Mouse (Mus musculus) heart, embryonic 12.5 days (tissue): Measurements from ENCODE around the gene Lat2. TPM values are rescaled to one million over a fixed set of nuclear protein-coding genes. Genes with fewer than 3 reads are reported as not detected.

Source experiments
- ATAC-seq: fragments of 200-750 bp; cut with Nextera tagmentation; 2 replicates; pipeline ENCODE4 v1.8.0; 2017; ENCODE audit warnings: moderate TSS enrichment, moderate library complexity; ENCODE audit not compliant: insufficient number of reproducible peaks, low FRiP score
- H3K27ac ChIP-seq: fragments of 300-500 bp; sonication (generic); 2 replicates; pipeline ENCODE4 v1.5.1; 2016; ENCODE audit warnings: mild to moderate bottlenecking, moderate library complexity; ENCODE audit not compliant: poor library complexity, severe bottlenecking
- H3K27me3 ChIP-seq: fragments of 300-500 bp; sonication (generic); replicated peaks from 2 replicates; pipeline ENCODE4 v1.6.1; 2016; ENCODE audit warnings: mild to moderate bottlenecking, moderate library complexity
- H3K36me3 ChIP-seq: fragments of 300-500 bp; sonication (generic); 2 replicates; pipeline ENCODE4 v1.6.1; 2016; ENCODE audit warnings: mild to moderate bottlenecking, moderate library complexity
- H3K4me1 ChIP-seq: fragments of 300-500 bp; sonication (generic); replicated peaks from 2 replicates; pipeline ENCODE4 v1.6.1; 2016; ENCODE audit warnings: mild to moderate bottlenecking
- H3K4me2 ChIP-seq: fragments of 300-500 bp; sonication (generic); 2 replicates; pipeline ENCODE4 v1.6.1; 2016; ENCODE audit warnings: mild to moderate bottlenecking, moderate library complexity
- H3K4me3 ChIP-seq: fragments of 300-500 bp; sonication (generic); 2 replicates; pipeline ENCODE4 v1.5.1; 2016; ENCODE audit warnings: mild to moderate bottlenecking
- H3K9ac ChIP-seq: fragments of 300-500 bp; sonication (generic); 2 replicates; pipeline ENCODE4 v1.6.1; 2016; ENCODE audit warnings: mild to moderate bottlenecking, moderate library complexity
- H3K9me3 ChIP-seq: fragments of 300-500 bp; sonication (generic); replicated peaks from 2 replicates; pipeline ENCODE4 v1.6.1; 2016; ENCODE audit warnings: mild to moderate bottlenecking, moderate library complexity
- WGBS: fragments of 180-500 bp; shearing (Covaris S2); methylation state at CpG from one replicate; pipeline ENCODE4 v1.1.7; 2016; 5-methylcytosine and 5-hydroxymethylcytosine counted together
- polyA plus RNA-seq: library from polyadenylated mRNA; unstranded; fragments of >200 nt; fragmentation: Nextera tagmentation; extraction: Ambion mirVana; gene quantifications from 2 replicates; pipeline ENCODE4 v1.2.1, GENCODE M21; 2016

Gene Lat2
- polyA plus RNA-seq, 1 experiment from 2014 or later, result 2.8 TPM

DNA sequence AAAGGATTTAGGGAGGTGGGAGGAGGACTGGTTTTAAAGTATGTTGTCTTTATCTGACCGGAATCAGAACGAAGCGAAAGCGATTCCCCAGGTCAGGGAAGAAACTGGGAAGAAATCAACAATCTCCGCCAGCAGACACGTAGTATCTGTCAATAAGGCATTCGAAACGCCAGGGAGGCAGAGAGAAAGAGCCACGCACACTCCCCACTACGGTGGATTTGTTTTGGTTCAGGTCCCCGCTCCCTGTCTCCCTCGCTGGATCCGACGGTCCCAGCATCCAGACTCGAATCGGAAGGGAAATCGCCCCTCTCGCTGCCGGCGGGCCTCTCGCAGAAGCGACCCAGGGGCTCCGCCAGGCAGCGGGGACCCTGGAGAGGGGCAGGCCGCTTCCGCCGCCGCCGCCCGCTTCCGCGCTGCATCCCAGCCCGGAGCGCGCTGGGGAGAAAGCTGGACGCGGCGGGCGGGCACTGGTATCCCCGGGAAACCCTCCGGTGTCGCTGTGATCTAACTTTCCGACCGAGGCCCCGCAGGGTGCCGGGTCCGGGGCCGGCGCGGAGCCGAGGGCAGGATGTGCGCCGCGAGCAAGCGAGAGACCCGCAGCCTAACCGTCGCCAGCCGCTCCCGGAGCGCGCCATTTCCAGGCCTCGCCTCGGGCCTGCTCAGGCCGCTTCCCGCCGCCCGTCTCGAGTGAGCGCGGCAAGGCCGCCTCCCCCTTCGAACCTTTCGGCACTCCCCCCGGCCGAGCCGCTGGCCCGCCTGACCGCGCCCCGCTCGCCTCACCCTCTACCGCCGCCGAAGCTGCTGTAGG, 23.8 kb upstream of the Lat2 start:
- Histone ChIP-seq H3K9me3 (no peaks in the 10 kb centered on the region), H3K4me2 (peak overlapping the region; percentile 89), H3K36me3 (peaks cover 24% of the 10 kb centered on the region), H3K27me3 (no peaks in the 10 kb centered on the region), H3K4me3 (peak overlapping the region; percentile 93), H3K9ac (peak overlapping the region; percentile 96), H3K4me1 (peaks cover 10% of the 10 kb centered on the region), H3K27ac (peak overlapping the region; percentile 95)
- peak; percentile 76 for ATAC-seq
- under 1% methylated on average over 85 of the region's 85 CpGs for WGBS

GRCm38 (mm10) chr5:134637820-134638367, 23.1 kb upstream of the Lat2 start:
- peaks cover 10% of the 10 kb centered on the region for H3K4me1 ChIP-seq
- peaks cover 27% of the 10 kb centered on the region for H3K36me3 ChIP-seq
- peak overlapping the region; percentile 93 for H3K4me3 ChIP-seq
- H3K4me2 ChIP-seq, result peak overlapping the region; percentile 89
- peak overlapping the region; percentile 95; the same call in 1 of the 2 replicates for H3K27ac ChIP-seq
- WGBS, result 29% methylated on average over 5 of the region's 5 CpGs
- no peak for ATAC-seq
- H3K9me3 ChIP-seq, result no peaks in the 10 kb centered on the region
- peak overlapping the region; percentile 96 for H3K9ac ChIP-seq
- H3K27me3 ChIP-seq, result no peaks in the 10 kb centered on the region

DNA sequence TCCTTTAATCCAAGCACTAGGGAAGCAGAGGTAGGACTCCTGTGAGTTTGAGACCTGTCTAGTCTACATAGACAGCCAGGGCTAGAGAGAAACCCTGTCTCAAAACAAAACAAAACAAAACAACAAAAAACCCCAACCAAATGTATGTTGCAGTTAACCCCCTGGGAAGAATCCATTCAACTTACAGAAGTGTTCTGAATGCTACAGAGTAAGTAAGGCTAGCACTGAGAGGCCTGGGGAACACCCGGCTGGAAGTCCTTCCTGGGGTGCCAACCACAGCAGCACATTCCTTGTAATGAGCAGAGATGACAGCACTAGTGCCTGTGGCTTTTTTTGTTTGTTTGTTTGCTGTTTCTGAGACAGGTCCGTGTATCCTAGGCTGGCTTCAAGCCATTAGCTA, 18.0 kb upstream of the Lat2 start:
- ATAC-seq, result no peak
- Histone ChIP-seq H3K4me2 (no peak overlapping the region), H3K36me3 (peaks cover 50% of the 10 kb centered on the region), H3K4me1 (peaks cover 25% of the 10 kb centered on the region), H3K9ac (no peak overlapping the region), H3K27ac (no peak overlapping the region), H3K4me3 (no peak overlapping the region), H3K9me3 (no peaks in the 10 kb centered on the region), H3K27me3 (no peaks in the 10 kb centered on the region)
- WGBS, result 59% methylated on average over 2 of the region's 2 CpGs

- Histone ChIP-seq H3K4me1 (peaks cover 20% of the 10 kb centered on the region), H3K4me2 (no peak overlapping the region), H3K27me3 (no peaks in the 10 kb centered on the region), H3K27ac (no peak overlapping the region), H3K9ac (no peak overlapping the region), H3K36me3 (peaks cover 62% of the 10 kb centered on the region), H3K4me3 (no peak overlapping the region), H3K9me3 (no peaks in the 10 kb centered on the region)
- no peak for ATAC-seq
Measured at GRCm38 (mm10) chr5:134630835-134631234, 16.0 kb upstream of the Lat2 start.

- no peak for ATAC-seq
- H3K27me3 ChIP-seq, result no peaks in the 10 kb centered on the region
- H3K9ac ChIP-seq, result no peak overlapping the region
- 30% methylated on average over 4 of the region's 4 CpGs for WGBS
- H3K9me3 ChIP-seq, result no peaks in the 10 kb centered on the region
- no peak overlapping the region for H3K4me3 ChIP-seq
- H3K36me3 ChIP-seq, result peaks cover 64% of the 10 kb centered on the region
- no peak overlapping the region for H3K4me2 ChIP-seq
- peaks cover 20% of the 10 kb centered on the region for H3K4me1 ChIP-seq
- no peak overlapping the region for H3K27ac ChIP-seq
Measured at GRCm38 (mm10) chr5:134629508-134629907, 14.7 kb upstream of the Lat2 start.

GRCm38 (mm10) chr5:134622069-134622468, 7.2 kb upstream of the Lat2 start:
- Histone ChIP-seq H3K4me2 (no peak overlapping the region), H3K9me3 (no peaks in the 10 kb centered on the region), H3K36me3 (peaks cover 99% of the 10 kb centered on the region), H3K4me3 (no peak overlapping the region), H3K27ac (no peak overlapping the region), H3K27me3 (no peaks in the 10 kb centered on the region), H3K4me1 (peaks cover 11% of the 10 kb centered on the region), H3K9ac (no peak overlapping the region)
- whole genome bisulfite sequencing, result 86% methylated on average over 2 of the region's 2 CpGs
- no peak for ATAC-seq

DNA sequence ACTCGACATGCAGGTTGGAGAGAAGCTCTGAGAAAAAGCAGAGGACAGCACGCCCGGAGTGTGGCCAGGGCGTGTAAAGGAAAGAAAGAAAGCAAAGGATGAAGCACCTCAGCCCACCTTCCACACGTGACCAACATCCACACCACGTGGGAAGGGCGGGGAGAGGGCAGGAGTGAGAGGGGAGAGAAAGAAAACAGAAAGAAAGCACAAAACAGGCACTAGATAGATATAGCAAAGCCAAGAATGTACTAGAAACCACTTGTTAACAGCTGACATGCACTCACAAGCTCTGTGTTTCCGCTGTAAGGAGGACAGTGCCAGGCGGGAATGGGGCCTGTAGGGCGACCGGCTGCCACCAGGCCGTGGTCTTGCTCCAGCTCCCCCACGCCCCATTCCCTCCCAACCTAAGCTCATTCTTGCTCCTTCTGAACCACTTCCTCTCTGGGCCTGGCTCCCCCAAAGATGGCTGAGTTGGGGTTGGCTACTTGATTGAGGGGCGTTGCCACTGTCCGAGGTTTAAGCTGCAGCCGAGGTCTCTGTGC, 6.3 kb upstream of the Lat2 start:
- Histone ChIP-seq H3K4me1 (peaks cover 11% of the 10 kb centered on the region), H3K4me2 (no peak overlapping the region), H3K4me3 (no peak overlapping the region), H3K9ac (no peak overlapping the region), H3K9me3 (no peaks in the 10 kb centered on the region), H3K27me3 (no peaks in the 10 kb centered on the region), H3K36me3 (peaks cover 96% of the 10 kb centered on the region), H3K27ac (no peak overlapping the region)
- ATAC-seq, result no peak
- WGBS, result 88% methylated on average over 16 of the region's 16 CpGs

- no peaks in the 10 kb centered on the region for H3K9me3 ChIP-seq
- H3K4me3 ChIP-seq, result no peak overlapping the region
- H3K4me2 ChIP-seq, result no peak overlapping the region
- H3K36me3 ChIP-seq, result peaks cover 95% of the 10 kb centered on the region
- 0 out of 2 replicates have a peak overlapping the region, but pooled peaks have one; percentile 2 for H3K9ac ChIP-seq
- no peaks in the 10 kb centered on the region for H3K27me3 ChIP-seq
- 96% methylated on average over 9 of the region's 9 CpGs for WGBS
- no peak for ATAC-seq
- no peak overlapping the region for H3K27ac ChIP-seq
- peaks cover 11% of the 10 kb centered on the region for H3K4me1 ChIP-seq
Measured at GRCm38 (mm10) chr5:134620457-134620856, 5.6 kb upstream of the Lat2 start.

DNA sequence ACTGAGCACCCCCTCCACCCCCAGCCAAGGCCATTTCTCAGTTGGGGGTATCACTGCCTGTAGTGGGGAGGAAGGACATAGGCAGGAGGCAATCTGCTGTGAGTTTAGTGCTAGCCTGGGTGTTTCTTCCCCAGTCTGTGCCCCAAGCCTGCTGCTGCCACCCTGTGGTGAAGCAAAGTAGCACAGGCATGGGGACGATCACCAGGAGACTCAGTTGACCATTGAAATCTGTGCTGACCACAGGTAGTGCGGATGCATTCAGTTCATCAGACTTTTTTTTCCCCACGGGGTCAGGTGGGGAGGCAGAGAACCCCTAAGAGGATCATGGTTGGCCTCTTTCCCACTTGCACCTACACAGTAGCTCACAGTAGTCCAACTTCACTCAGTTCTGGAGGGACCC, 2.2 kb upstream of the Lat2 start:
- Histone ChIP-seq H3K27me3 (no peaks in the 10 kb centered on the region), H3K9ac (no peak overlapping the region), H3K4me2 (no peak overlapping the region), H3K36me3 (peaks cover 71% of the 10 kb centered on the region), H3K9me3 (no peaks in the 10 kb centered on the region), H3K27ac (no peak overlapping the region), H3K4me1 (peaks cover 11% of the 10 kb centered on the region), H3K4me3 (no peak overlapping the region)
- ATAC-seq, result no peak
- 58% methylated on average over 3 of the region's 3 CpGs for WGBS

- no peak overlapping the region for H3K27ac ChIP-seq
- H3K4me1 ChIP-seq, result peaks cover 9% of the 10 kb centered on the region
- no peak overlapping the region for H3K4me2 ChIP-seq
- ATAC-seq, result no peak
- no peaks in the 10 kb centered on the region for H3K27me3 ChIP-seq
- H3K9me3 ChIP-seq, result no peaks in the 10 kb centered on the region
- peaks cover 58% of the 10 kb centered on the region for H3K36me3 ChIP-seq
- H3K9ac ChIP-seq, result no peak overlapping the region
- no peak overlapping the region for H3K4me3 ChIP-seq
- 67% methylated on average over 4 of the region's 4 CpGs for WGBS
Measured at GRCm38 (mm10) chr5:134615780-134616179, 955 bp upstream of the Lat2 start.

DNA sequence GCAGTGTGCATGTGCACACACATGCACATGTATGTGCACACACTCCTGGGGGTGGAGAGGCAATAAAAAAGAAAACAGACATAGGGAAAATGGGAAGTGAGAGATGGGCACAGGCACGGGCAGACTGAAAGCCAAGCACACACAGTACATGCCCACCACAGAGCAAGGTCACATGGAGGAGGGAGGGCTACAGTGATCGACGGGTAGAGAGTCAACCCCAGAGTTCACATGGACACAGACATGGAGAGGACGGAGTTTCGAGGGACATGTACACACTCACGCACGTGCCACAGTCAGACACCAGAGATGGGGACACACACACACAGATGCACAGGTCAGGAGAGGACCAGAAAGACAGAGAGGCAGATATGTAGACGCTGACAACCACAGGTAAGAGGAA, 555 bp upstream of the Lat2 start:
- WGBS, result 86% methylated on average over 8 of the region's 8 CpGs
- H3K36me3 ChIP-seq, result peaks cover 54% of the 10 kb centered on the region

More for the DNA sequence above, 555 bp upstream of the Lat2 start:
- Histone ChIP-seq H3K9me3 (no peaks in the 10 kb centered on the region), H3K27me3 (no peaks in the 10 kb centered on the region), H3K9ac (no peak overlapping the region), H3K4me2 (no peak overlapping the region), H3K4me3 (no peak overlapping the region), H3K27ac (no peak overlapping the region), H3K4me1 (peaks cover 5% of the 10 kb centered on the region)
- no peak for ATAC-seq
